Mouse (Mus musculus) testis, adult 2 months (tissue): Measurements from ENCODE around the gene Slc22a18. TPM values are rescaled to one million over a fixed set of nuclear protein-coding genes. Genes with fewer than 3 reads are reported as not detected.

Experiments
- H3K27ac ChIP-seq: fragments of 200-500 bp; 2 replicates; pipeline ENCODE4 v1.5.1; 2012; ENCODE audit warnings: low read depth, low read length; ENCODE audit not compliant: control insufficient read depth, insufficient read depth
- H3K27me3 ChIP-seq: fragments of 200-500 bp; 2 replicates; pipeline ENCODE4 v1.6.1; 2012; ENCODE audit warnings: mild to moderate bottlenecking, low read length, moderate library complexity; ENCODE audit not compliant: control insufficient read depth, insufficient read depth
- H3K36me3 ChIP-seq: fragments of 200-500 bp; 2 replicates; pipeline ENCODE4 v1.6.1; 2012; ENCODE audit warnings: mild to moderate bottlenecking, low read length; ENCODE audit not compliant: control insufficient read depth, insufficient read depth
- H3K4me1 ChIP-seq: fragments of 200-500 bp; 2 replicates; pipeline ENCODE4 v1.6.1; 2012; ENCODE audit warnings: low read length; ENCODE audit not compliant: control insufficient read depth, insufficient read depth
- H3K4me3 ChIP-seq: fragments of 200-500 bp; 2 replicates; pipeline ENCODE4 v1.5.1; 2012; ENCODE audit warnings: low read depth, mild to moderate bottlenecking, low read length, moderate library complexity, mixed read lengths; ENCODE audit not compliant: control insufficient read depth
- CTCF ChIP-seq: fragments of 200-500 bp; IDR thresholded peaks from 2 replicates; pipeline ENCODE4 v1.5.1; 2012; ENCODE audit warnings: low read depth, mild to moderate bottlenecking, inconsistent platforms, low read length, moderate library complexity; ENCODE audit not compliant: control insufficient read depth, insufficient read depth, insufficient replicate concordance
- POLR2A ChIP-seq: fragments of 200-500 bp; IDR thresholded peaks from 2 replicates; pipeline ENCODE4 v1.6.1; 2012; ENCODE audit warnings: low read depth, mild to moderate bottlenecking, inconsistent platforms, low read length, moderate library complexity; ENCODE audit not compliant: control insufficient read depth
- polyA plus RNA-seq: library from polyadenylated mRNA; depleted of rRNA; stranded (reverse); fragments of >200 nt; gene quantifications from 2 replicates; pipeline ENCODE4 v1.2.3, GENCODE M21; 2012; rRNA removed

Slc22a18 gene
- polyA plus RNA-seq, result 38.0 and 41.9 TPM in 2 replicates

DNA sequence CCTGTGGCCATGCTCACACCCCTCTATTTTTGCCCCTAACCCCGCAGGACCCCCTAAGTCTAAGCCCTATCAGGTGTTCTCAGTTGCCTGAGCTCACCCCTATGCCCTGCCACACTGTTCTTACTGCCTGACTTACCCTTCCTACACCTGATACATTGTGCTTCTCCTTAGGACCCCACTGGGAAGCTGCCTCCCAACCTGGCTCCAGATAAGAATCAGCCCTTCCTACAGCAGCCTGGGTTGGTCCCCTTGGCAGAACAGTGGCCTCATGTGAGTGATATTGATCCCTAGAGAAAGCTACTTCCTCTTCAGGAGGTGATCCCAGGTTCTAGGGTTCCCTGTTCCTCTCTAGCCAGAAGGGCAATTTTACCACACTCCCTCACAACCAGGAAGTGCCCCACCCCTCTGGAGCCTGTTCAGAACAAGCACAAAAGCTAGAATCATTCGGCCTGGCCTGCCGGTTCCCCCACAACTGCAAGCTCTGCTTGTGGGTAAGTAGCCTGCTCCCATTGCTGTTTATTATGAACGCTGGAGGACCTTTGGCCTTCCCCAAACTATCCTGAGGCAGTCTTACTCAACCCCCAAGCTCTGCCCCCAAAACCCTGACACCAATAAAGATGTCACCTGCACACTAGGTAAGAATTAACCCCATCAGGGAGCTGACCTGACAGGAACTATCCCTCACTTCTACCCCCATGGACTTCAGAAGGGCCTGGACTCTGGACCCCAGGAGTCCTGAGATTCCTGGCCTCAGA lies at the start of gene Slc22a18:
Slc22a18 (plus strand) TSS at position 390 of the 755 bp plus-strand sequence.
- Histone ChIP-seq H3K27ac (no peak within 1 kb of the TSS), H3K27me3 (no peaks in the 10 kb centered on the region), H3K4me1 (peaks cover 16% of the 10 kb centered on the region), H3K4me3 (0 out of 2 replicates have a peak within 1 kb of the TSS, but pooled peaks have one; percentile 22), H3K36me3 (no peaks in the 10 kb centered on the region)
- TF ChIP-seq POLR2A, result no peak
- no peak for TF ChIP-seq CTCF

GRCm38 (mm10) chr7:143428142-143428813 lies 45.3 kb upstream of the Slc22a18 start:
- H3K36me3 ChIP-seq, result no peaks in the 10 kb centered on the region
- TF ChIP-seq POLR2A (no peak; the same call in 1 of the 2 replicates), CTCF (no peak)
- H3K27ac ChIP-seq, result no peak overlapping the region
- H3K4me3 ChIP-seq, result peak overlapping the region; percentile 19; the same call in 1 of the 2 replicates
- H3K27me3 ChIP-seq, result no peaks in the 10 kb centered on the region
- H3K4me1 ChIP-seq, result no peaks in the 10 kb centered on the region

GRCm38 (mm10) chr7:143428814-143429499 lies 44.6 kb upstream of the Slc22a18 start:
- TF ChIP-seq CTCF (no peak), POLR2A (no peak)
- no peaks in the 10 kb centered on the region for H3K27me3 ChIP-seq
- H3K4me3 ChIP-seq, result peak overlapping the region; percentile 46
- H3K4me1 ChIP-seq, result no peaks in the 10 kb centered on the region
- no peak overlapping the region for H3K27ac ChIP-seq
- no peaks in the 10 kb centered on the region for H3K36me3 ChIP-seq

- Histone ChIP-seq H3K27me3 (no peaks in the 10 kb centered on the region; the same call in 1 of the 2 replicates), H3K4me3 (no peak overlapping the region), H3K27ac (no peak overlapping the region), H3K4me1 (no peaks in the 10 kb centered on the region; the same call in 1 of the 2 replicates), H3K36me3 (no peaks in the 10 kb centered on the region)
- TF ChIP-seq POLR2A (no peak), CTCF (no peak)
These were observed 40.9 kb upstream of the Slc22a18 start for GRCm38 (mm10) chr7:143432631-143433030.

DNA sequence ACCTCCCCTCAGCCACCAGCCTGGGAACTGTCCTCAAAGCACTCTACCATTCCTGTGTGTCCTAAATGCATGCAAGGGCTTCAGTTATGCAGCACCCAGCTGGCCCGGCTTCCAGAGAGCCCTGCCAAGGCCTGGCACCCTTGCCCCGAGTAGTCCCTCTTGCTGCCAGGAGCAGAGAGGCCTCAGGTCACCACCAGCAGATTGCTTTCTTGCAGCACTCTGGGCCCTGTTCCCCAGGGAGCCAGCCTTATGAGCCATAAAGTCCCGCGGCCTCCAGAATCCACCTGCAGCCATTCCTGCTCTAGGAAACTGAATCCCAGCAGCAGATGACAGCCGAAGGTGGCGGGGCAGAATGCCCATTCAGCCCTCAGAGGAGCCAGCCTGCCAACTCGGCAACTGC lies 40.2 kb upstream of the Slc22a18 start:
- no peak overlapping the region for H3K27ac ChIP-seq
- no peak overlapping the region for H3K4me3 ChIP-seq
- TF ChIP-seq CTCF, result no peak
- no peak for TF ChIP-seq POLR2A
- no peaks in the 10 kb centered on the region; the same call in 1 of the 2 replicates for H3K4me1 ChIP-seq
- no peaks in the 10 kb centered on the region for H3K36me3 ChIP-seq
- no peaks in the 10 kb centered on the region; the same call in 1 of the 2 replicates for H3K27me3 ChIP-seq

DNA sequence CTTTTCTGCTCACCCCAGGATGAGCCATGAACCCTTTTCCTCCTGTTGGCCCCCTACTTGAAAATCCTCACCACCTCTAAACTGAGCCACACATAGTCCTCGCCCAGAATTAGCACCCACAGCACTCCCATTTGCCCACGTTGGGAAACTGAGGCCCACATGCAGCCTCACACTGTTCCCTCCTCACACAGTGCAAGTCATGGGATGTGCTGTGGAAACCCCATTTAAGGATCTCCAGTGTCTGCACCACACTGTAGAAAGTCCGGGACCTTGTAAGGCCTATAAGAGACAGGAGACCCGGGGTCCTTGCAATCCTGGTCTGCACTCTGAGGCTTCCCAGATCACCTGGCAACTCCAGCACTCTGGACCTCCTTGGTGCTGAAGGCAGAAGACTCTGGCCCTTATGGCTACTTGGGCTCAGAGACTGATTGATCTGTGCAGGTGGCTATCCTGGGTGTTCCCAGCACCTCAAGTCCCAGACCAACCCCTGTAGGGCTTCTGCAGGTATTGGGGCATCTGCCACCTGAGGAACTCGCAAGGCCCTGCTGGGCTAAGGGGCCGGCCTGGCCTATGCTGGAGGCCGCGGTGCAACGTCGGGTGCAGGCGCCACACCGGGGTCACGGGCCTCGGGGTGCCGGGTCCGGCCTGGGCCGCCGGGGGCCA lies 36.2 kb upstream of the Slc22a18 start:
- H3K27ac ChIP-seq, result no peak overlapping the region
- peaks cover 2% of the 10 kb centered on the region; the same call in 1 of the 2 replicates for H3K4me1 ChIP-seq
- TF ChIP-seq CTCF (no peak), POLR2A (no peak)
- no peak overlapping the region; the same call in 1 of the 2 replicates for H3K4me3 ChIP-seq
- H3K27me3 ChIP-seq, result no peaks in the 10 kb centered on the region; the same call in 1 of the 2 replicates
- no peaks in the 10 kb centered on the region for H3K36me3 ChIP-seq
